Mouse (Mus musculus) effector memory CD4-positive, alpha-beta T cell, adult 5 months (primary cell): ENCODE measurements around the gene Poll. TPM values are rescaled to one million over a fixed set of nuclear protein-coding genes. Genes with fewer than 3 reads are reported as not detected.

ENCODE experiments used
- polyA plus RNA-seq: library from polyadenylated mRNA; unstranded; fragments of 100-300 nt; shearing (Covaris generic); gene quantifications from one replicate; pipeline ENCODE4 v1.2.1, GENCODE M21; 2017

Gene Poll
- polyA plus RNA-seq, result 5.3 TPM

GRCm38 (mm10) chr19:45560153-45560890 lies at the start of gene Poll, which contains the start of gene Gm17018:
Gene Poll, minus strand, starts transcription at chr19:45560531.
Gene Gm17018, plus strand, starts transcription at chr19:45560615.

Other genes starting within 250 kb of the Poll start
- gene Btrc, start 196.8 kb downstream of the Poll start, polyA plus RNA-seq, result 22.5 TPM
- 18.0 TPM for gene Gm17018, start 84 bp upstream of the Poll start, polyA plus RNA-seq
- gene Fbxw4, start 99.8 kb upstream of the Poll start, polyA plus RNA-seq, result 18.2 TPM
- gene Fgf8, start 182.4 kb upstream of the Poll start, polyA plus RNA-seq, result not detected
- gene Npm3, start 189.1 kb upstream of the Poll start, polyA plus RNA-seq, result 28.7 TPM
- gene Mgea5, start 223.3 kb upstream of the Poll start, polyA plus RNA-seq, result 306 TPM